Mouse (Mus musculus): ENCODE data around the gene Iyd.
"Not testable (repeated sequence)": the region's sequence is repeated elsewhere in the genome, so short reads cannot be mapped to it uniquely, and the experiment has no call there.

Gene Iyd

GRCm38 (mm10) chr10:3540003-3540827 lies at the start of gene Iyd:
TSS of gene Iyd (plus strand) at chr10:3540240.
- DNase-seq (ENCODE audit: low spot score): no peak

- no peak for DNase-seq (ENCODE audit: low spot score)
These were observed 43.2 kb upstream of the Iyd start for GRCm38 (mm10) chr10:3496791-3497190.

GRCm38 (mm10) chr10:3500846-3501245 lies 39.2 kb upstream of the Iyd start:
- DNase-seq (ENCODE audit: low spot score): not testable (repeated sequence)

- DNase-seq (ENCODE audit: low spot score): peak; percentile 63
These were observed 32.4 kb upstream of the Iyd start for GRCm38 (mm10) chr10:3507484-3508221.

GRCm38 (mm10) chr10:3508222-3508588 lies 31.8 kb upstream of the Iyd start:
- no peak for DNase-seq (ENCODE audit: low spot score)

- no peak for DNase-seq (ENCODE audit: low spot score)
These were observed 31.3 kb upstream of the Iyd start for GRCm38 (mm10) chr10:3508746-3509145.

- DNase-seq (ENCODE audit: low spot score): no peak
These were observed 30.3 kb upstream of the Iyd start for GRCm38 (mm10) chr10:3509663-3510277.

GRCm38 (mm10) chr10:3510486-3510885 lies 29.6 kb upstream of the Iyd start:
- no peak for DNase-seq (ENCODE audit: low spot score)

- DNase-seq (ENCODE audit: low spot score): no peak
These were observed 28.6 kb upstream of the Iyd start for GRCm38 (mm10) chr10:3511401-3511800.

GRCm38 (mm10) chr10:3512620-3513305 lies 27.3 kb upstream of the Iyd start:
- DNase-seq (ENCODE audit: low spot score): no peak

GRCm38 (mm10) chr10:3513947-3514346 lies 26.1 kb upstream of the Iyd start:
- DNase-seq (ENCODE audit: low spot score): no peak

GRCm38 (mm10) chr10:3514634-3515033 lies 25.4 kb upstream of the Iyd start:
- no peak for DNase-seq (ENCODE audit: low spot score)

- no peak for DNase-seq (ENCODE audit: low spot score)
These were observed 23.6 kb upstream of the Iyd start for GRCm38 (mm10) chr10:3516442-3516841.

- no peak for DNase-seq (ENCODE audit: low spot score)
These were observed 16.8 kb upstream of the Iyd start for GRCm38 (mm10) chr10:3523044-3523793.

- DNase-seq (ENCODE audit: low spot score): no peak
These were observed 15.5 kb upstream of the Iyd start for GRCm38 (mm10) chr10:3524513-3524912.

GRCm38 (mm10) chr10:3525420-3526019 lies 14.5 kb upstream of the Iyd start:
- DNase-seq (ENCODE audit: low spot score): no peak

- no peak for DNase-seq (ENCODE audit: low spot score)
These were observed 10.2 kb upstream of the Iyd start for GRCm38 (mm10) chr10:3529807-3530206.

GRCm38 (mm10) chr10:3530661-3531060 lies 9.4 kb upstream of the Iyd start:
- no peak for DNase-seq (ENCODE audit: low spot score)

- peak; percentile 77 for DNase-seq (ENCODE audit: low spot score)
These were observed 8.7 kb upstream of the Iyd start for GRCm38 (mm10) chr10:3531375-3531774.

- peak; percentile 58 for DNase-seq (ENCODE audit: low spot score)
These were observed 5.6 kb upstream of the Iyd start for GRCm38 (mm10) chr10:3534445-3534844.

- no peak for DNase-seq (ENCODE audit: low spot score)
These were observed 3.7 kb upstream of the Iyd start for GRCm38 (mm10) chr10:3536361-3536760.
